Mouse (Mus musculus) layer of hippocampus, adult 8-10 months (tissue): ENCODE measurements around the gene Kpna1. TPM values are rescaled to one million over a fixed set of nuclear protein-coding genes. Genes with fewer than 3 reads are reported as not detected.
"Not testable (repeated sequence)": the region's sequence is repeated elsewhere in the genome, so short reads cannot be mapped to it uniquely, and the experiment has no call there.

Source experiments
- DNase-seq, 2 experiments: peaks; one replicate each; pipeline ENCODE4 v3.0.0; 2022; ENCODE audit warnings: low spot score in 2 of 2
- total RNA-seq, 4 experiments: library from RNA; stranded (reverse); gene quantifications; 2 replicates each; pipeline ENCODE4 v1.2.4; 2022

The Kpna1 gene
- total RNA-seq, 4 experiments from 2014 or later: 110 to 152 (median 124) TPM

- no peak for DNase-seq
Measured at GRCm38 (mm10) chr16:35987930-35988329, 9.4 kb downstream of the Kpna1 start.

DNA sequence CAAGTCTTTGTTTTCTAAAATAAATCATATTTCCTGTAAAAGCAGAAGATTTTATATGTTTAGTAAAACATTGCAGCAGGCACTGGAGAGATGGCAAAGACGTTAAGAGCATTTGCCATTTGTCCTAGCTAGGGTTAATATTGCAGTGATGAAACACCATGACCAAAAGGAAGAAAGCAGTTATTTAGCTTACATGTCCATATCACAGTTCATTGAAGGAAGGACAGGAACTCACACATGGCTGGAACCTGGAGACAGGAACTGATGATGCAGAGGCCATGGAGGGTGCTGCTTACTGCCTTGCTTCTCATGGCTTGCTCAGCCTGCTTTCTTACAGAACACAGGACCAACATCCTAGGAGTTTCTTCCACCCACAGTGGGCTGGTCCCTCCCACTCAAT is 13.8 kb downstream of the Kpna1 start:
- DNase-seq: no peak

- no peak for DNase-seq
Measured at GRCm38 (mm10) chr16:35993316-35993715, 14.8 kb downstream of the Kpna1 start.

DNA sequence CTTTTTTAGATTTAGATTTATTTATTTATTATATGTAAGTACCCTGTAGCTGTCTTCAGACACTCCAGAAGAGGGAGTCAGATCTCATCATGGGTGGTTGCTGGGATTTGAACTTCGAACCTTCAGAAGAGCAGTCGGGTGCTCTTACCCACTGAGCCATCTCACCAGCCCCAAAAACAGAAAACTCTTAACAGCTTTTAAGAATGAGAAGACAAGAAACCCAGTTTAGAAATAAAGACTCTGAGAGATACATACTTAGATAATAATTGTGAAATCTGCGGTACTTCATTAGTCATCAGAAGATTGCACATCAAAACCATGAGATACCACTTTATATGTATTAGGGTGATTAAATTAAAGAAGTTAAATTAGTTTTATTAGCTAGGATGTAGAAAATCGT is 20.3 kb downstream of the Kpna1 start:
- not testable (repeated sequence) for DNase-seq

DNA sequence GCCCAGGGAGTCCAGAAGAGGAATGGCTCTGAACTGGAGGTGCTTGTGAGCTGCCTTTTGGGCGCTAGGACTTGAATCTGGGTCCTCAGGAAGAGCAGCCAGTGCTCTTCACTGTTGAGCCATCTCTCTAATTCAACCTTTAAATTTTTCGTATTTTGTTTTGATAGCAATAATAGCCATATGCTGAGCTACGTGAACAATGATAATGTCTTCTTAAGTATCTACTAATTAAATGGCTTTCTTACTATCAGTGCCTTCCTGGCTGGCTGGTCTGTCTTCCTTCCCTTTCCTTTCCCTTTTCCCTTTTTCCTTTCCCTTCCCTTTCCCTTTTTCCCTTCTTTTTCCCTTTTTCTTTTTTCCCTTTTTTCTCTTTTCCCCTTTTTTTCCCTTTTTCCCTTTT is 29.8 kb downstream of the Kpna1 start:
- DNase-seq: no peak

DNA sequence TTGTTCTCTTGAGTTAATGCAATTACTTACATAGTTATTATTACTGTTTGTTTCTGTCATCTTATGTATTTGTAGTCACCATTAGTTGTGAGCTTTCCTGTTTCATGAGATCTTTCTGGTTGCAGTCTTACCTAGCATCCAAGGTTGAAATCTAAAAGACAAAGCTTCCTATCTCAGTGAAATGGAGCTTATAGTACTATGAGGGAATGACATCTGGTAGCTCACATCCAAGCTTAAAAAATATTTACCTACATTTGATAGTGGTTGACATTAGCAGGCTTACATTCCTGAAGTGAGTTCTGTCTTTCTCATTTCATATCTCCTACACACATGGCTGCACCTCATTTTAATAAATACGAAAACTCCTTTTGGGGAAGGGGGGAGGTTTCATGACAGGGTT is 37.8 kb downstream of the Kpna1 start:
- DNase-seq: no peak

- DNase-seq: not testable (repeated sequence)
Measured at GRCm38 (mm10) chr16:36028120-36028519, 49.6 kb downstream of the Kpna1 start.

DNA sequence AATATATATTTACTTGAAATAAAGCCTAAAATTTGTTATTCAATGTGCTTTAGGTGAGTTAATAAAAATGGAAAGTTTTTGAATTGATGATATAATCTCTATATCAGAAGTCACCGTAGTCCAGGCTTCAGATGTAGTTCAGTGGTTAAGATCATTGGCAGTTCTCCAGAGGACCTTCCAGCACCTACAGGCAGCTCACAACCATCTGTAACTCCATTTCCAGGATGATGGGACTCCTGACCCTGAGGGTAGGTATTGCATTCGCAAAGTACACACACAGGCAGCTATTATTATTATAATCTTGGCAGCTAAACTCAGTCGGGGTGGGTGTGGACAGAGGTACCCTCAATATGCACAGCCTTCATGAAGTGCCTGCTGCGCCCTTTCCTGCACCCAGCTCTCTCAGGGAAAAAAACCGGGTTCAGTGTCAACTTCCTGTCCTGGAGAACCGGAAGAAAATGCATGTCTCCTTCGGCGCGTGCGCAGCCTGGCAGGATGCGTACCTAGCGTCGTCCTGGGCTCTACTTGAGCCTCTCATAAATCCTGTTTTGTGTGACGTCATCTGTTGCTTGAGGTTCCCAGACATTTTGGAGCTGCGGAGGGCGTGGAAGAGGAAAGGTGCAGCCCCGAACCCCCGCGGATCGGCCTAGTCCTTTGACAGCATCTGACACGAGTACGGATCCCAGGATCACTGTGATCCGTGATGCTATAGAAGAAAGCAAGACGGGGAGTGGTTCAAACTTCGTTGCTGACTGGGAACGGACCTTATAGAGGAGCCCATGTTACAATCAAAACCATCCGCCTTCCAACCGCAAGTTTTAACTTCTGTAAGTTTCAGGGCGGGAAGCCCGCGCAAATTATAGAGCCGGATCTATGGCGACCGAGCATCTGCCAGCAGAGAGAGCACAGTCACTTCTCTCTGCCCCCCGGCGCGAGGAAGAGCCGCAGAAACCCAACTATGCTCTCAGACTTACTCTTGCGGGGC is 62.4 kb downstream of the Kpna1 start, which contains the start of gene Wdr5b:
Wdr5b (plus strand) TSS at position 551 of the 985 bp plus-strand sequence.
- peak; percentile 95 for DNase-seq

GRCm38 (mm10) chr16:36041625-36042020 is 63.1 kb downstream of the Kpna1 start:
- no peak for DNase-seq

GRCm38 (mm10) chr16:36043073-36043472 is 64.5 kb downstream of the Kpna1 start:
- DNase-seq: no peak

DNA sequence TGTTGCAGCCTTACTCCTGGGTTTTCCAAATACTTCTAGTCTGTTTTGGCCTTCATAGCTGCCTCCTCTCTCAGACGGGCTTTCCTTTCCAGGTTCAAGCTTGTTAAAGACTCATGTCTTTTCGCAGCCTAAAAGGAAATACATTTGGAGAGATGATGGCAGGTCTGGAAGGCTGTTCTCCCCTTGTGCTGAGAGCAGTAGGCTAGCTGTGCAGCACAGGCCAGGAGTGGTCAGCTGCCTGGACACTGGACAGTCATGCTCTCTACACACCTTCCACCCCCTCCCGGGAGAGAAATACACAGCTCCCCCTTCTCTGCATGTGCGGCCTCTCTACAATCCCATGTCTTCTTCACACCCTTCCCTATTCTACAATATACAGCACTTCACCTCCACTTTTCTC is 65.4 kb downstream of the Kpna1 start:
- DNase-seq: no peak

DNA sequence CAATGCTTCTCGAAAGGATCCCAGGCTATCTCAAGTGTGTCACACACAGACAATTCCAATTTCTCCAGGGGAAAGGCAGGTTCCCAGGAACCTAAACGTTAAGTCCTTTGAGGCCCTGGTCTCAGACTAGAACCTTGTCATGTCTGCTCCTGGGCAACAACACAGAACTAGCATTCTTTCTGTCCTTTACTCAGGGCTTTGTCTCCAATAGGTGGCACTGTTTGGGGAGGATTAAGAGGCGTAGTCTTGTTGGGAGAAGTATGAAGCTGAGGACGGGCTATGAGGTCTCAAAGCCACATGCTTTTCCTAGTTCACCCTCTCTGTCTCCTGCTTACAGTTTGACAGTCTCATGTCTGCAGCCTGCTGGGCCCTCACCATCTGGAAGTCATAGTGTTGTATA is 69.0 kb downstream of the Kpna1 start:
- DNase-seq: no peak

- DNase-seq: no peak
Measured at GRCm38 (mm10) chr16:36051491-36051890, 72.9 kb downstream of the Kpna1 start.

GRCm38 (mm10) chr16:36053524-36054275 is 75.2 kb downstream of the Kpna1 start:
- no peak for DNase-seq

- DNase-seq: no peak
Measured at GRCm38 (mm10) chr16:36054920-36055319, 76.4 kb downstream of the Kpna1 start.

DNA sequence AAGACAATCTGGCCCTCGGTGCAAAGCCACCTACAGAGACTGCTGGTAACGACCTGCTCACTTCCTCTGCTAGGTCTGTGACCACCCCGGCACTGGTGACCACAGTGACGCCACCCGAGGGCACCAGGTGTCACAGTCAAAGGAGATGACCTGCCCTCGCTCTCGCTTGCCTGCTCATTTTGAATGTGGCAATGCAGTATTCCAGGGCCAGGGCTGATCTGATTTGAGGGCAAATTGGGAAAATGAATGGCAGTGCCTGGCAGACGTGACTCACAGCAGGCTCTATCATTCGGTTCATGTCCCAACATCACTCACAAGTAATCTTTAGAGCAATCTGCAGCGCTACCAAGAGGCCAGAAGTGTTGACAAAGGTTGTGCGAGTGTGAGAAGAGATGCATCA is 77.9 kb downstream of the Kpna1 start:
- DNase-seq: no peak

GRCm38 (mm10) chr16:36057933-36058475 is 79.5 kb downstream of the Kpna1 start:
- DNase-seq: no peak

- DNase-seq: not testable (repeated sequence)
Measured at GRCm38 (mm10) chr16:36062534-36062933, 84.0 kb downstream of the Kpna1 start.

- no peak for DNase-seq
Measured at GRCm38 (mm10) chr16:36063315-36063714, 84.8 kb downstream of the Kpna1 start.

GRCm38 (mm10) chr16:36064904-36065303 is 86.4 kb downstream of the Kpna1 start:
- no peak for DNase-seq

DNA sequence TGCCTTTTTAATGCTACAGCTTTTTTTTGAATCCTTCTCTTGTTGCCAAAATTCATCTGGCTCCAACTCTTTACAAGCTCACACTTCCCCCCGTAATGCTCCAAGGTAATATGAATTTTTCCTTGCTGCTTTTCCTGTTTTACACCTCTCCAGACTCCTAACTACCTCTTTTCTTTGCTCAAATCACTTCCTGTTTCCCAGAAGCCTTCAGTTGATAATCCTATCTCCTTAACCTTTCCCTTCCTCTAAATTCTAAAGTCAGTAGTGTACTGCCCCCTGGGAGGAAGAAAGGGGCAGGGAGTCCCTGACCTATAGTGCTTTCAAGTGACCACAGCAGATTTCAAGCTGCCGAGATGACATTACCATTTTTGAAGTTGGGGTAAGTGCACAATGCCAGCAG is 89.1 kb downstream of the Kpna1 start:
- no peak for DNase-seq

DNA sequence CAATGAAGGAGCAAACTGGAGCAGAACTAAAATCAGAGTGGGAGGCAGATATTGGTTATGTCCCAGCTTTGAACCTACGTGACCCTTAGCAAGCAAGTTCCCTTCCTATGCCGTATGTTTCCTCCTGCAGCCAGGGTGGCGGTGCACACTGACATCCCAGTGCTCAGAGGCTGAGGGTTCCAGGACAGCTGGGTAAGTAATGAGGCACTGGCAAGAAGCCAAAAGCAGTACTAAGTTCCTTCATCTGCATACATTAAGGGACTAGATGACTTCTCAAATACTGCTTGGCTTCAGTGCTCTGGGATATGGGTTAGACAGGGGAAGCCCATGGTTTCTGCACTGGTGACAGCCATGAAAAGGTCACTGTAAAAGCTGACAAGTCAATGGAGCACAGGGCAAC is 89.8 kb downstream of the Kpna1 start:
- DNase-seq: no peak
